ENCODE assay signal across 17 mouse cellular contexts in genomic region chr12:77657878-77658277, GRCm38 (mm10).
"Had no signal": no experiment of that assay in that cellular context is flagged by ENCODE, and none has a peak within 500 bp of the region (broad histone marks: within the 10 kb centered on the region; RNA-seq: fewer than 3 reads in every experiment).

No protein-coding gene starts in this region.

- H3K4me2 ChIP-seq: kidney, embryonic 15.5 days; liver, embryonic 13.5 days; neural tube, embryonic 13.5 days had no signal

- DNase-seq: kidney, adult 2 months; kidney, postnatal 10 days; kidney, postnatal 36 days; layer of hippocampus, postnatal 36 days; liver, embryonic 13.5 days; lung, adult 2 months; lung, postnatal 14 days; lung, postnatal 4 days; retina, postnatal 1 day; right cerebral cortex, postnatal 25 days; thymus, adult 18-20 months; thymus, postnatal 36 days had no signal

- H3K9ac ChIP-seq: kidney, embryonic 15.5 days; liver, embryonic 13.5 days; neural tube, embryonic 13.5 days had no signal

- ATAC-seq: intestine, postnatal 0 days had no signal

- H3K27me3 ChIP-seq: kidney, embryonic 15.5 days; liver, embryonic 13.5 days; neural tube, embryonic 13.5 days had no signal

- H3K4me3 ChIP-seq: kidney, embryonic 15.5 days; left cerebral cortex, adult 2 months; liver, embryonic 13.5 days; myocyte; neural tube, embryonic 13.5 days had no signal

- H3K9me3 ChIP-seq: kidney, embryonic 15.5 days; liver, embryonic 13.5 days; neural tube, embryonic 13.5 days had no signal

- H3K36me3 ChIP-seq: kidney, embryonic 15.5 days; liver, embryonic 13.5 days; neural tube, embryonic 13.5 days had no signal

- H3K27ac ChIP-seq: kidney, embryonic 15.5 days; left cerebral cortex, adult 2 months; liver, embryonic 13.5 days had no signal

- H3K4me1 ChIP-seq: kidney, embryonic 15.5 days; liver, embryonic 13.5 days had no signal
